Mouse (Mus musculus) MEL (cell line): ENCODE measurements around the gene Ubap2l.
A peak's percentile ranks its signal among the peaks of the same experiment; 100 is the strongest.

Experiments used
- CHD1 ChIP-seq: IDR thresholded peaks from 2 replicates; pipeline ENCODE4 v1.6.1; 2012; ENCODE audit warnings: low read depth, mild to moderate bottlenecking, inconsistent platforms, low read length, improper control_type of control experiment
- CTCF ChIP-seq, 3 experiments: IDR thresholded peaks in 2 of 3; conservative IDR thresholded peaks in 1 of 3; 2 replicates each; pipeline ENCODE4 v1.5.1; 2011 to 2012; ENCODE audit warnings: low read length in 3 of 3, low read depth in 2 of 3, mild to moderate bottlenecking in 2 of 3, improper control_type of control experiment in 1 of 3, inconsistent platforms in 1 of 3, mixed read lengths in 1 of 3, moderate library complexity in 1 of 3; ENCODE audit not compliant: control insufficient read depth in 1 of 3, insufficient read depth in 1 of 3, poor library complexity in 1 of 3, severe bottlenecking in 1 of 3
- EP300 ChIP-seq, 2 experiments: IDR thresholded peaks; 2 replicates each; pipeline ENCODE4 v1.6.1; 2011; ENCODE audit warnings: improper control_type of control experiment in 2 of 2, low read length in 2 of 2, low read depth in 1 of 2, mild to moderate bottlenecking in 1 of 2
- GABPA ChIP-seq: IDR thresholded peaks from 2 replicates; pipeline ENCODE4 v1.6.1; 2012; ENCODE audit warnings: low read depth, mild to moderate bottlenecking, inconsistent platforms, low read length, improper control_type of control experiment, moderate library complexity
- KAT2A ChIP-seq: conservative IDR thresholded peaks from 2 replicates; pipeline ENCODE4 v1.6.1; 2012; ENCODE audit warnings: low read depth, low read length, improper control_type of control experiment, inconsistent platforms
- MAZ ChIP-seq: IDR thresholded peaks from 2 replicates; pipeline ENCODE4 v1.6.1; 2012; ENCODE audit warnings: low read depth, mild to moderate bottlenecking, inconsistent platforms, low read length, improper control_type of control experiment
- MEF2A ChIP-seq: IDR thresholded peaks from 2 replicates; pipeline ENCODE4 v1.6.1; 2014; ENCODE audit warnings: low read depth, mild to moderate bottlenecking, inconsistent platforms, low read length, improper control_type of control experiment; ENCODE audit not compliant: poor library complexity, insufficient replicate concordance, severe bottlenecking; ENCODE audit errors: extremely low read depth
- MYB ChIP-seq: IDR thresholded peaks from 2 replicates; pipeline ENCODE4 v1.6.1; 2011; ENCODE audit warnings: mild to moderate bottlenecking, low read depth, low read length, improper control_type of control experiment
- POLR2A ChIP-seq, 2 experiments: IDR thresholded peaks; 2 replicates each; pipeline ENCODE4 v1.6.1; 2011 to 2012; ENCODE audit warnings: low read length in 2 of 2, mild to moderate bottlenecking in 2 of 2, control low read depth in 1 of 2, improper control_type of control experiment in 1 of 2, low read depth in 1 of 2, moderate library complexity in 1 of 2; ENCODE audit not compliant: control insufficient read depth in 1 of 2, insufficient read depth in 1 of 2, poor library complexity in 1 of 2

DNA sequence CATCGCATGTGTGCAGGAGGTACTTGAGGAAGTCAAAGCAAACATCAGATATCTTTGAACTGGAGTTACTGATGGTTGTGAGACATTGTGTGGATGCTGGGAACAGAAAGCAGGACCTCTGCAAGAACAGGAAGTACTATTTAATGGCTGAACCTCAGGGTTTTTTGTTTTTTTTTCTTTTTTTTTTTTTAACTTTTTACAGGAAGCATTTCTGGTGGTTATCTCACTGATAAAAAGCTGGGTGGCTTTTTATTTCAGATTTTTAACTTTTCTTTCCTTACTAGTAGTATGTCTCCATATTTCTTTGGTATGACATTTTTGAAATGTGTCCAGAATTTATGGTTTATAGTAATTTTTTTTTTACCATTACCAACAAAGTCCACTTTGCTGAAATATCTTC is 16.2 kb downstream of the Ubap2l start:
- TF ChIP-seq CTCF (IDR thresholded peaks at IDR 0.05 in 2 of 3, conservative IDR thresholded peaks at IDR 0.05 in 1 of 3; ENCODE audit: control insufficient read depth in 1 of 3, insufficient read depth in 1 of 3, low read depth in 2 of 3, low read length in 3 of 3, poor library complexity in 1 of 3, severe bottlenecking in 1 of 3) (no peak), EP300 (IDR thresholded peaks at IDR 0.05; ENCODE audit: low read depth in 1 of 2, low read length in 2 of 2) (peak; percentile 18 to 58; a peak in 3 of 4 replicates), POLR2A (IDR thresholded peaks at IDR 0.05; ENCODE audit: control insufficient read depth in 1 of 2, insufficient read depth in 1 of 2, low read depth in 1 of 2, low read length in 2 of 2, poor library complexity in 1 of 2) (no peak; a peak in 1 of 4 replicates), KAT2A (0 out of 2 replicates have a peak, but pooled peaks have one; percentile 23), CHD1 (no peak), MYB (no peak), GABPA (no peak), MEF2A (no peak), MAZ (no peak)
